Mouse (Mus musculus) MEL (cell line): ENCODE results near the gene Phospho1. TPM values are rescaled to one million over a fixed set of nuclear protein-coding genes. Genes with fewer than 3 reads are reported as not detected.
A peak's percentile ranks its signal among the peaks of the same experiment; 100 is the strongest.

Source experiments
- DNase-seq: peaks from one replicate; pipeline ENCODE4 v3.0.0; 2011; ENCODE audit warnings: low read depth, low spot score
- H3K27ac ChIP-seq: 2 replicates; pipeline ENCODE4 v1.5.1; 2012; ENCODE audit warnings: low read depth, mild to moderate bottlenecking, control low read depth, low read length, moderate library complexity; ENCODE audit not compliant: control insufficient read depth
- H3K27me3 ChIP-seq, 2 experiments: fragments of 150-350 bp in 1 of 2; sonication (generic) in 1 of 2; 2 replicates each; pipeline ENCODE4 v1.6.1; 2012; ENCODE audit warnings: low read length in 2 of 2, mild to moderate bottlenecking in 2 of 2, improper control_type of control experiment in 1 of 2, moderate library complexity in 1 of 2; ENCODE audit not compliant: insufficient read depth in 2 of 2, control insufficient read depth in 1 of 2
- H3K36me3 ChIP-seq, 2 experiments: 2 replicates each; pipeline ENCODE4 v1.6.1; 2012 to 2014; ENCODE audit warnings: low read length in 2 of 2, improper control_type of control experiment in 1 of 2, inconsistent platforms in 1 of 2, mild to moderate bottlenecking in 1 of 2; ENCODE audit not compliant: insufficient read depth in 2 of 2, control insufficient read depth in 1 of 2
- H3K4me1 ChIP-seq, 2 experiments: fragments of 150-350 bp in 1 of 2; sonication (generic) in 1 of 2; 2 replicates each; pipeline ENCODE4 v1.6.1; 2012; ENCODE audit warnings: low read length in 2 of 2, improper control_type of control experiment in 1 of 2, mild to moderate bottlenecking in 1 of 2; ENCODE audit not compliant: insufficient read depth in 2 of 2, control insufficient read depth in 1 of 2
- H3K4me3 ChIP-seq, 2 experiments: fragments of 150-350 bp in 1 of 2; sonication (generic) in 1 of 2; 2 replicates each; pipeline ENCODE4 v1.5.1; 2012; ENCODE audit warnings: low read depth in 2 of 2, low read length in 2 of 2, mild to moderate bottlenecking in 2 of 2, moderate library complexity in 2 of 2, control low read depth in 1 of 2, improper control_type of control experiment in 1 of 2; ENCODE audit not compliant: control insufficient read depth in 1 of 2, insufficient read depth in 1 of 2
- H3K79me2 ChIP-seq: 2 replicates; pipeline ENCODE4 v1.6.1; 2012; ENCODE audit warnings: mild to moderate bottlenecking, low read length, moderate library complexity; ENCODE audit not compliant: control insufficient read depth, poor library complexity, insufficient read depth
- H3K9ac ChIP-seq: 2 replicates; pipeline ENCODE4 v1.6.1; 2012; ENCODE audit warnings: low read depth, mild to moderate bottlenecking, control low read depth, low read length, moderate library complexity; ENCODE audit not compliant: control insufficient read depth, poor library complexity, severe bottlenecking
- H3K9me3 ChIP-seq: fragments of 150-350 bp; sonication (generic); replicated peaks from 2 replicates; pipeline ENCODE4 v1.6.1; 2012; ENCODE audit warnings: mild to moderate bottlenecking, low read length, improper control_type of control experiment, moderate library complexity; ENCODE audit not compliant: insufficient read depth
- BHLHE40 ChIP-seq: IDR thresholded peaks from 2 replicates; pipeline ENCODE4 v1.6.1; 2012; ENCODE audit warnings: low read depth, mild to moderate bottlenecking, inconsistent platforms, low read length, improper control_type of control experiment, borderline replicate concordance
- CHD2 ChIP-seq: IDR thresholded peaks from 2 replicates; pipeline ENCODE4 v1.6.1; 2011; ENCODE audit warnings: low read length, improper control_type of control experiment
- CTCF ChIP-seq, 3 experiments: IDR thresholded peaks in 2 of 3; conservative IDR thresholded peaks in 1 of 3; 2 replicates each; pipeline ENCODE4 v1.5.1; 2011 to 2012; ENCODE audit warnings: low read length in 3 of 3, low read depth in 2 of 3, mild to moderate bottlenecking in 2 of 3, improper control_type of control experiment in 1 of 3, inconsistent platforms in 1 of 3, mixed read lengths in 1 of 3, moderate library complexity in 1 of 3; ENCODE audit not compliant: control insufficient read depth in 1 of 3, insufficient read depth in 1 of 3, poor library complexity in 1 of 3, severe bottlenecking in 1 of 3
- E2F4 ChIP-seq: IDR thresholded peaks from 2 replicates; pipeline ENCODE4 v1.6.1; 2011; ENCODE audit warnings: low read depth, low read length, improper control_type of control experiment, borderline replicate concordance
- EP300 ChIP-seq, 2 experiments: IDR thresholded peaks; 2 replicates each; pipeline ENCODE4 v1.6.1; 2011; ENCODE audit warnings: improper control_type of control experiment in 2 of 2, low read length in 2 of 2, low read depth in 1 of 2, mild to moderate bottlenecking in 1 of 2
- GATA1 ChIP-seq: IDR thresholded peaks from 2 replicates; pipeline ENCODE4 v1.6.1; 2011; ENCODE audit warnings: low read depth, low read length, improper control_type of control experiment
- JUND ChIP-seq: IDR thresholded peaks from 2 replicates; pipeline ENCODE4 v1.6.1; 2011; ENCODE audit warnings: low read depth, mild to moderate bottlenecking, improper control_type of control experiment, low read length
- KAT2A ChIP-seq: conservative IDR thresholded peaks from 2 replicates; pipeline ENCODE4 v1.6.1; 2012; ENCODE audit warnings: low read depth, low read length, improper control_type of control experiment, inconsistent platforms
- MAFK ChIP-seq: IDR thresholded peaks from 2 replicates; pipeline ENCODE4 v1.6.1; 2011; ENCODE audit warnings: low read depth, mild to moderate bottlenecking, low read length, improper control_type of control experiment, borderline replicate concordance
- MAX ChIP-seq: IDR thresholded peaks from 2 replicates; pipeline ENCODE4 v1.6.1; 2011; ENCODE audit warnings: low read length, improper control_type of control experiment
- MAZ ChIP-seq: IDR thresholded peaks from 2 replicates; pipeline ENCODE4 v1.6.1; 2012; ENCODE audit warnings: low read depth, mild to moderate bottlenecking, inconsistent platforms, low read length, improper control_type of control experiment
- MEF2A ChIP-seq: IDR thresholded peaks from 2 replicates; pipeline ENCODE4 v1.6.1; 2014; ENCODE audit warnings: low read depth, mild to moderate bottlenecking, inconsistent platforms, low read length, improper control_type of control experiment; ENCODE audit not compliant: poor library complexity, insufficient replicate concordance, severe bottlenecking; ENCODE audit errors: extremely low read depth
- MXI1 ChIP-seq: IDR thresholded peaks from 2 replicates; pipeline ENCODE4 v1.6.1; 2011; ENCODE audit warnings: mild to moderate bottlenecking, low read depth, low read length, improper control_type of control experiment
- MYC ChIP-seq: IDR thresholded peaks from 2 replicates; pipeline ENCODE4 v1.6.1; 2011; ENCODE audit warnings: low read depth, mild to moderate bottlenecking, low read length, improper control_type of control experiment, moderate library complexity
- NELFE ChIP-seq: IDR thresholded peaks from 2 replicates; pipeline ENCODE4 v1.6.1; 2011; ENCODE audit warnings: low read depth, low read length, improper control_type of control experiment
- NRF1 ChIP-seq: IDR thresholded peaks from 2 replicates; pipeline ENCODE4 v1.6.1; 2014; ENCODE audit warnings: low read depth, mild to moderate bottlenecking, inconsistent platforms, low read length, improper control_type of control experiment, moderate library complexity; ENCODE audit not compliant: poor library complexity, insufficient read depth, severe bottlenecking
- POLR2A ChIP-seq, 2 experiments: IDR thresholded peaks; 2 replicates each; pipeline ENCODE4 v1.6.1; 2011 to 2012; ENCODE audit warnings: low read length in 2 of 2, mild to moderate bottlenecking in 2 of 2, control low read depth in 1 of 2, improper control_type of control experiment in 1 of 2, low read depth in 1 of 2, moderate library complexity in 1 of 2; ENCODE audit not compliant: control insufficient read depth in 1 of 2, insufficient read depth in 1 of 2, poor library complexity in 1 of 2
- POLR2AphosphoS2 ChIP-seq: IDR thresholded peaks from 2 replicates; pipeline ENCODE4 v1.6.1; 2011; ENCODE audit warnings: low read length, improper control_type of control experiment
- POLR2AphosphoS5 ChIP-seq: IDR thresholded peaks from 2 replicates; pipeline ENCODE4 v1.6.1; 2012; ENCODE audit warnings: low read depth, borderline replicate concordance, mild to moderate bottlenecking, inconsistent platforms, low read length, moderate library complexity, mixed read lengths
- RAD21 ChIP-seq: IDR thresholded peaks from 2 replicates; pipeline ENCODE4 v1.6.1; 2011; ENCODE audit warnings: mild to moderate bottlenecking, low read depth, low read length, improper control_type of control experiment
- SIN3A ChIP-seq: IDR thresholded peaks from 2 replicates; pipeline ENCODE4 v1.6.1; 2012; ENCODE audit warnings: low read length, improper control_type of control experiment, inconsistent platforms
- SMC3 ChIP-seq: IDR thresholded peaks from 2 replicates; pipeline ENCODE4 v1.6.1; 2011; ENCODE audit warnings: low read depth, low read length, improper control_type of control experiment
- TAL1 ChIP-seq: IDR thresholded peaks from 2 replicates; pipeline ENCODE4 v1.6.1; 2012; ENCODE audit warnings: mild to moderate bottlenecking, inconsistent platforms, low read length, moderate library complexity, mixed read lengths
- TBP ChIP-seq: IDR thresholded peaks from 2 replicates; pipeline ENCODE4 v1.8.0; 2011; ENCODE audit warnings: low read depth, low read length, improper control_type of control experiment
- TCF12 ChIP-seq: IDR thresholded peaks from 2 replicates; pipeline ENCODE4 v1.6.1; 2014; ENCODE audit warnings: low read depth, mild to moderate bottlenecking, inconsistent platforms, low read length, improper control_type of control experiment, moderate library complexity
- UBTF ChIP-seq: IDR thresholded peaks from 2 replicates; pipeline ENCODE4 v1.6.1; 2012; ENCODE audit warnings: low read depth, mild to moderate bottlenecking, inconsistent platforms, low read length, improper control_type of control experiment, moderate library complexity, borderline replicate concordance; ENCODE audit not compliant: insufficient read depth
- USF2 ChIP-seq, 2 experiments: IDR thresholded peaks; 2 replicates each; pipeline ENCODE4 v1.6.1; 2011 to 2012; ENCODE audit warnings: improper control_type of control experiment in 2 of 2, low read length in 2 of 2, borderline replicate concordance in 1 of 2, inconsistent platforms in 1 of 2, low read depth in 1 of 2, mild to moderate bottlenecking in 1 of 2; ENCODE audit not compliant: insufficient read depth in 1 of 2
- ZC3H11A ChIP-seq: IDR thresholded peaks from 2 replicates; pipeline ENCODE4 v1.6.1; 2012; ENCODE audit warnings: low read depth, mild to moderate bottlenecking, inconsistent platforms, low read length, improper control_type of control experiment
- ZKSCAN1 ChIP-seq: IDR thresholded peaks from 2 replicates; pipeline ENCODE4 v1.6.1; 2012; ENCODE audit warnings: low read depth, mild to moderate bottlenecking, inconsistent platforms, low read length, improper control_type of control experiment, moderate library complexity
- ZMIZ1 ChIP-seq: IDR thresholded peaks from 2 replicates; pipeline ENCODE4 v1.6.1; 2012; ENCODE audit warnings: low read depth, mild to moderate bottlenecking, inconsistent platforms, low read length, improper control_type of control experiment, moderate library complexity
- ZNF384 ChIP-seq: IDR thresholded peaks from 2 replicates; pipeline ENCODE4 v1.6.1; 2012; ENCODE audit warnings: low read depth, mild to moderate bottlenecking, inconsistent platforms, low read length, improper control_type of control experiment
- polyA plus RNA-seq, 2 experiments: library from polyadenylated mRNA; stranded (reverse) in 1 of 2; unstranded in 1 of 2; fragments of >175 nt in 1 of 2; fragments of >200 nt in 1 of 2; gene quantifications; 2 replicates each; pipeline versions ENCODE4 v1.2.1 to v1.2.4; 2012; ENCODE audit warnings: low replicate concordance in 2 of 2, low read depth in 1 of 2; ENCODE audit not compliant: insufficient read length in 2 of 2, insufficient read depth in 1 of 2, missing spikeins in 1 of 2
- total RNA-seq: library from RNA; depleted of rRNA; stranded (reverse); fragments of 300-350 nt; gene quantifications from 2 replicates; pipeline ENCODE4 v1.2.3, GENCODE M21; 2012

The Phospho1 gene
- total and polyA plus RNA-seq, 3 experiments = 15.4 to 76.0 TPM; not detected in 1

- peak; percentile 74 for TF ChIP-seq BHLHE40
- TF ChIP-seq JUND = 0 out of 2 replicates have a peak, but pooled peaks have one; percentile 37
- peak; percentile 17; the same call in 1 of the 2 replicates for TF ChIP-seq SMC3
- TF ChIP-seq CHD2 = peak; percentile 43; the same call in 1 of the 2 replicates
- peak; percentile 61; the same call in 1 of the 2 replicates for TF ChIP-seq MAZ
- peak; percentile 75; the same call in 1 of the 2 replicates for TF ChIP-seq MAFK
- TF ChIP-seq, all 39 proteins: peak for 33
These were observed 46.7 kb upstream of the Phospho1 start (continued) for GRCm38 (mm10) chr11:95777323-95778297.

- peaks cover 23 to 24% of the 10 kb centered on the region in 2 experiments for H3K4me1 ChIP-seq
- DNase-seq = peak; percentile 67
- H3K36me3 ChIP-seq = peaks cover 0 to 24% of the 10 kb centered on the region in 2 experiments; a peak in 3 of 4 replicates
- H3K79me2 ChIP-seq = no peaks in the 10 kb centered on the region
- peak overlapping the region in 1 of 2 experiments; percentile 11; a peak in 1 of 4 replicates for H3K4me3 ChIP-seq
- H3K9me3 ChIP-seq = no peaks in the 10 kb centered on the region
- H3K9ac ChIP-seq = no peak overlapping the region
- no peaks in the 10 kb centered on the region for H3K27me3 ChIP-seq
- peak overlapping the region; percentile 90; the same call in 1 of the 2 replicates for H3K27ac ChIP-seq
- TF ChIP-seq NELFE (no peak), MXI1 (no peak), POLR2AphosphoS5 (no peak), E2F4 (no peak), SIN3A (no peak; the same call in 1 of the 2 replicates), USF2 (IDR thresholded peaks at IDR 0.05; ENCODE audit: borderline replicate concordance in 1 of 2, insufficient read depth in 1 of 2, low read depth in 1 of 2, low read length in 2 of 2) (no peak), TAL1 (no peak), SMC3 (peak; percentile 48), EP300 (IDR thresholded peaks at IDR 0.05; ENCODE audit: low read depth in 1 of 2, low read length in 2 of 2) (peak in 1 of 2 experiments; percentile 14; a peak in 1 of 4 replicates), NRF1 (no peak), ZKSCAN1 (no peak), ZNF384 (no peak), JUND (no peak), TBP (no peak), TCF12 (0 out of 2 replicates have a peak, but pooled peaks have one; percentile 10), CTCF (IDR thresholded peaks at IDR 0.05 in 2 of 3, conservative IDR thresholded peaks at IDR 0.05 in 1 of 3; ENCODE audit: control insufficient read depth in 1 of 3, insufficient read depth in 1 of 3, low read depth in 2 of 3, low read length in 3 of 3, poor library complexity in 1 of 3, severe bottlenecking in 1 of 3) (peak; percentile 43 to 61 (median 56)), CHD2 (no peak), ZC3H11A (no peak), GATA1 (no peak), MAX (0 out of 2 replicates have a peak, but pooled peaks have one; percentile 23), KAT2A (no peak), MAZ (no peak), MEF2A (no peak), MYC (no peak), POLR2AphosphoS2 (no peak), ZMIZ1 (no peak), MAFK (no peak), POLR2A (IDR thresholded peaks at IDR 0.05; ENCODE audit: control insufficient read depth in 1 of 2, insufficient read depth in 1 of 2, low read depth in 1 of 2, low read length in 2 of 2, poor library complexity in 1 of 2) (no peak), UBTF (no peak), RAD21 (peak; percentile 17)
These were observed 45.5 kb upstream of the Phospho1 start for GRCm38 (mm10) chr11:95778831-95779251.
